Mouse (Mus musculus): ENCODE data around the gene Tnf.

- TF ChIP-seq CTCF (IDR thresholded peaks at IDR 0.05) (no peak), EP300 (IDR thresholded peaks at IDR 0.05) (no peak)
These were observed 4.7 kb downstream of the Tnf start for GRCm38 (mm10) chr17:35197126-35197525.

Data from lung, postnatal 0 days (tissue).